Mouse (Mus musculus) embryonic facial prominence, embryonic 14.5 days (tissue): ENCODE data around the gene Cep170b. TPM values are rescaled to one million over a fixed set of nuclear protein-coding genes. Genes with fewer than 3 reads are reported as not detected.

Experiments
- ATAC-seq: fragments of 200-750 bp; cut with Nextera tagmentation; 2 replicates; pipeline ENCODE4 v1.8.0; 2017; ENCODE audit warnings: low read depth, moderate number of reproducible peaks, moderate TSS enrichment
- DNase-seq: peaks from one replicate; pipeline ENCODE4 v3.0.0-alpha.2; 2015; ENCODE audit warnings: low spot score
- H3K27ac ChIP-seq: fragments of 300-500 bp; sonication (generic); replicated peaks from 2 replicates; pipeline ENCODE4 v1.5.1; 2014; ENCODE audit warnings: low read depth, mild to moderate bottlenecking, low read length, moderate library complexity
- H3K27me3 ChIP-seq: fragments of 300-500 bp; sonication (generic); replicated peaks from 2 replicates; pipeline ENCODE4 v1.6.1; 2014; ENCODE audit warnings: low read length; ENCODE audit not compliant: control insufficient read depth, insufficient read depth
- H3K36me3 ChIP-seq: fragments of 300-500 bp; sonication (generic); 2 replicates; pipeline ENCODE4 v1.6.1; 2014; ENCODE audit warnings: low read length, mixed read lengths; ENCODE audit not compliant: control insufficient read depth, insufficient read depth
- H3K4me1 ChIP-seq: fragments of 300-500 bp; sonication (generic); 2 replicates; pipeline ENCODE4 v1.6.1; 2014; ENCODE audit warnings: antibody characterized with exemption, low read length; ENCODE audit not compliant: control insufficient read depth, insufficient read depth
- H3K4me2 ChIP-seq: fragments of 300-500 bp; sonication (generic); 2 replicates; pipeline ENCODE4 v1.6.1; 2014; ENCODE audit warnings: low read depth, mild to moderate bottlenecking, low read length, moderate library complexity, mixed read lengths
- H3K4me3 ChIP-seq: fragments of 300-500 bp; sonication (generic); 2 replicates; pipeline ENCODE4 v1.5.1; 2014; ENCODE audit warnings: low read depth, mild to moderate bottlenecking, low read length
- H3K9ac ChIP-seq: fragments of 300-500 bp; sonication (generic); 2 replicates; pipeline ENCODE4 v1.6.1; 2014; ENCODE audit warnings: low read depth, mild to moderate bottlenecking, low read length, moderate library complexity, mixed read lengths
- H3K9me3 ChIP-seq: fragments of 300-500 bp; sonication (generic); 2 replicates; pipeline ENCODE4 v1.6.1; 2016; ENCODE audit warnings: low read length; ENCODE audit not compliant: control insufficient read depth
- WGBS: fragments of 180-500 bp; shearing (Covaris S2); extraction: QIAGEN DNeasy Blood & Tissue Kit; methylation state at CpG from one replicate; pipeline ENCODE4 v1.1.7; 2014; 5-methylcytosine and 5-hydroxymethylcytosine counted together
- polyA plus RNA-seq: library from polyadenylated mRNA; unstranded; fragments of >200 nt; fragmentation: Nextera tagmentation; extraction: Ambion mirVana; gene quantifications from 2 replicates; pipeline ENCODE4 v1.2.1, GENCODE M21; 2014

Gene Cep170b
- polyA plus RNA-seq, 1 experiment from 2014 or later = 14.4 TPM

- Histone ChIP-seq H3K36me3 (no peaks in the 10 kb centered on the region), H3K27me3 (peaks cover 49% of the 10 kb centered on the region), H3K9me3 (no peaks in the 10 kb centered on the region), H3K9ac (no peak overlapping the region), H3K4me1 (peaks cover 23% of the 10 kb centered on the region), H3K27ac (no peak overlapping the region), H3K4me2 (no peak overlapping the region), H3K4me3 (no peak overlapping the region)
- 60% methylated on average over 5 of the region's 5 CpGs for WGBS
- DNase-seq = no peak
- ATAC-seq = no peak
These were observed 43.2 kb upstream of the Cep170b start for GRCm38 (mm10) chr12:112677076-112677475.

GRCm38 (mm10) chr12:112677943-112678554 lies 42.2 kb upstream of the Cep170b start:
- no peak overlapping the region for H3K27ac ChIP-seq
- 22% methylated on average over 19 of the region's 19 CpGs for WGBS
- no peaks in the 10 kb centered on the region for H3K9me3 ChIP-seq
- H3K4me2 ChIP-seq = peak overlapping the region; percentile 96
- peak overlapping the region; percentile 72 for H3K4me3 ChIP-seq
- DNase-seq (no peak), ATAC-seq (no peak)
- H3K36me3 ChIP-seq = no peaks in the 10 kb centered on the region
- H3K9ac ChIP-seq = peak overlapping the region; percentile 64
- H3K27me3 ChIP-seq = peaks cover 49% of the 10 kb centered on the region
- peaks cover 13% of the 10 kb centered on the region for H3K4me1 ChIP-seq

GRCm38 (mm10) chr12:112678555-112679026 lies 41.7 kb upstream of the Cep170b start, which contains the start of gene Zbtb42:
Gene Zbtb42, plus strand, starts transcription at chr12:112678828.
- Histone ChIP-seq H3K4me1 (peaks cover 12% of the 10 kb centered on the region), H3K4me2 (peak within 1 kb of the TSS; percentile 96), H3K4me3 (peak within 1 kb of the TSS; percentile 72), H3K27me3 (peaks cover 49% of the 10 kb centered on the region), H3K9me3 (no peaks in the 10 kb centered on the region), H3K36me3 (no peaks in the 10 kb centered on the region), H3K9ac (peak within 1 kb of the TSS; percentile 64), H3K27ac (peak within 1 kb of the TSS; percentile 65)
- peak; percentile 42 for DNase-seq
- peak; percentile 26; the same call in 1 of the 2 replicates for ATAC-seq
- 0% methylated on average over 33 of the region's 60 CpGs for WGBS

- Histone ChIP-seq H3K4me3 (peak overlapping the region; percentile 72), H3K9ac (peak overlapping the region; percentile 64), H3K4me2 (peak overlapping the region; percentile 96), H3K36me3 (no peaks in the 10 kb centered on the region), H3K9me3 (no peaks in the 10 kb centered on the region), H3K4me1 (peaks cover 12% of the 10 kb centered on the region), H3K27me3 (peaks cover 49% of the 10 kb centered on the region), H3K27ac (peak overlapping the region; percentile 65)
- ATAC-seq (peak; percentile 31; the same call in 1 of the 2 replicates), DNase-seq (peak; percentile 60)
- WGBS = 11% methylated on average over 23 of the region's 87 CpGs
These were observed 40.9 kb upstream of the Cep170b start for GRCm38 (mm10) chr12:112679027-112679996.

GRCm38 (mm10) chr12:112683351-112683750 lies 36.9 kb upstream of the Cep170b start:
- DNase-seq = no peak
- Histone ChIP-seq H3K9me3 (no peaks in the 10 kb centered on the region), H3K4me3 (no peak overlapping the region), H3K27ac (no peak overlapping the region), H3K4me2 (no peak overlapping the region), H3K27me3 (peaks cover 34% of the 10 kb centered on the region), H3K9ac (no peak overlapping the region), H3K4me1 (peaks cover 2% of the 10 kb centered on the region; the same call in 1 of the 2 replicates), H3K36me3 (no peaks in the 10 kb centered on the region)
- no peak for ATAC-seq
- WGBS = 55% methylated on average over 6 of the region's 7 CpGs

GRCm38 (mm10) chr12:112688458-112688857 lies 31.8 kb upstream of the Cep170b start:
- Histone ChIP-seq H3K9ac (no peak overlapping the region), H3K4me3 (no peak overlapping the region), H3K4me1 (peaks cover 6% of the 10 kb centered on the region), H3K36me3 (no peaks in the 10 kb centered on the region), H3K27ac (no peak overlapping the region), H3K27me3 (no peaks in the 10 kb centered on the region), H3K4me2 (no peak overlapping the region), H3K9me3 (no peaks in the 10 kb centered on the region)
- whole genome bisulfite sequencing = 66% methylated on average over 15 of the region's 15 CpGs
- no peak for DNase-seq
- no peak for ATAC-seq

- Histone ChIP-seq H3K9me3 (no peaks in the 10 kb centered on the region), H3K4me3 (peak overlapping the region; percentile 84), H3K9ac (peak overlapping the region; percentile 96), H3K36me3 (no peaks in the 10 kb centered on the region), H3K27me3 (no peaks in the 10 kb centered on the region), H3K4me2 (peak overlapping the region; percentile 82), H3K27ac (peak overlapping the region; percentile 83), H3K4me1 (peaks cover 10% of the 10 kb centered on the region)
- DNase-seq (peak; percentile 94), ATAC-seq (peak; percentile 97)
- 3% methylated on average over 46 of the region's 54 CpGs for WGBS
These were observed 26.8 kb upstream of the Cep170b start for GRCm38 (mm10) chr12:112693185-112694126.

GRCm38 (mm10) chr12:112694127-112694475 lies 26.2 kb upstream of the Cep170b start:
- Histone ChIP-seq H3K4me3 (peak overlapping the region; percentile 84), H3K27ac (peak overlapping the region; percentile 83), H3K9ac (peak overlapping the region; percentile 96), H3K4me1 (peaks cover 10% of the 10 kb centered on the region), H3K36me3 (no peaks in the 10 kb centered on the region), H3K4me2 (peak overlapping the region; percentile 82), H3K27me3 (no peaks in the 10 kb centered on the region), H3K9me3 (no peaks in the 10 kb centered on the region)
- WGBS = 80% methylated on average over 10 of the region's 10 CpGs
- ATAC-seq (no peak), DNase-seq (no peak)
